Mouse (Mus musculus) kidney, postnatal 14 days (tissue): ENCODE data around the gene Wasf3.
"Not testable (repeated sequence)": the region's sequence is repeated elsewhere in the genome, so short reads cannot be mapped to it uniquely, and the experiment has no call there.

Source experiments
- DNase-seq: peaks from one replicate; pipeline ENCODE4 v3.0.0; 2022; ENCODE audit warnings: mixed read lengths

The Wasf3 gene

DNA sequence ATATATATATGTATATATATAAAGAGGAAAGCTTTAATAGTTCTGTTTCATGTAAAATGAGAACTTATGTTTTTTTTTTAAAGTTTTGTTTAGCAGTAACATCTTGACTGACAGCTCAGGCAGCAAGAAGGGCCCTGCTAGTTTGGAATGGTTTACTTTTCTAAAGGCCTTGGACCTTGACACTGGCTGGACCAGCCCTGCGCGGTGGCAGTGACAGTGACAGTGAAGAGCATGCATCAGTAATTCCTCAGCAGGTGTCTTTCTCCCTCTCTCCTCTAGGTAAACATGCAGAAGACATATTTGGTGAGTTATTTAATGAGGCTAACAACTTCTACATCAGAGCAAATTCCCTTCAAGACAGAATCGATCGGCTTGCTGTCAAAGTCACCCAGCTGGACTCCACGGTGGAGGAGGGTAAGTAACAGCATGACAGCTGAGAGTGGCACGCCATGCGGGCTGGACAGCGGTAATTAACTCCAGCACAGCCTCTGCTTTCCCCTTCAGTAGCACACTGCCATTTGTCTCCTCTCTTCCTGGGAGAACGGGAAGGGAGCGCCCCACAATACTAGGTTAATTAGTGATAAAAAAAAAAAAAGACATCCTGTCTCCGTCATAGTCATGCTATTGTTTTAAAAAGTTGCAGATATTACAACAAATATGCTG, 66.9 kb downstream of the Wasf3 start:
- no peak for DNase-seq

GRCm38 (mm10) chr5:146453556-146453955, 68.8 kb downstream of the Wasf3 start:
- no peak for DNase-seq

DNA sequence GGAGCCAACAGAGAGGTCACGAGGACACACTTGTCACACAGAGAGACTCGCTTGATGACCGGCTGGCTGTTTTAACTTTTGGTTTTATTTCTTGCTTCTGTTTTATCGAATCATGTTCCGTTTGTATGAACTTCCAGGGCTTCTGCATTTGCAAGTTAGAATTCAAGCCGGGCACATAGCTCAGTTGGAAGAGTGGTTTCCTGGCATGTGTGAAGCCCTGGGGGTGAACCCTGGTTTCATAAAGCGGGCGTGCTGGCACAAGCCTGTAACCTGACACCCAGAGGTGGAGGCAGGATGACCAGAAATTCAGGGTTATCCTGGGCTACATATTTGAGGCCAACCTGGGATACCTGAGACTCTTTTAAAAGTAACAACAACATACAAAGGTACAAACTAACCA, 76.8 kb downstream of the Wasf3 start:
- peak; percentile 67 for DNase-seq

GRCm38 (mm10) chr5:146466663-146467062, 81.9 kb downstream of the Wasf3 start:
- DNase-seq: no peak

DNA sequence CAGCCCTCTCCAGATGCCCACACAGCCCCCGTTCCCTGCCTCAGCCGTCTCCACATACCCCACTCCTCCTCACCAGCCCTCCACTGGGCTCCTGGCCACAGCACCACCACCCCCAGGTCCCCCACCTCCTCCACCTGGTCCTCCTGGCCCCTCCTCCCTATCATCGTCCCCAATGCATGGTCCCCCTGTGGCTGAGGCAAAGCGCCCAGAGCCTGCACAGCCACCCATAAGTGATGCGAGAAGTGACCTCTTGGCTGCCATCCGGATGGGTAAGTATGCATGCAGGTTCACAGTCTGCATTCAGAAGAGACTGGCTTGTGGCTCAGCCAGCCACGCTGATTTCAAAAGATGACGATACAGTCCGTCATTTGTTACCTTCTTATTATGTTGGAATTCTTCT, 83.5 kb downstream of the Wasf3 start:
- DNase-seq: no peak

GRCm38 (mm10) chr5:146470821-146471220, 86.0 kb downstream of the Wasf3 start:
- no peak for DNase-seq

GRCm38 (mm10) chr5:146471311-146471710, 86.5 kb downstream of the Wasf3 start:
- DNase-seq: no peak

- no peak for DNase-seq
Measured at GRCm38 (mm10) chr5:146471821-146472220, 87.0 kb downstream of the Wasf3 start.

DNA sequence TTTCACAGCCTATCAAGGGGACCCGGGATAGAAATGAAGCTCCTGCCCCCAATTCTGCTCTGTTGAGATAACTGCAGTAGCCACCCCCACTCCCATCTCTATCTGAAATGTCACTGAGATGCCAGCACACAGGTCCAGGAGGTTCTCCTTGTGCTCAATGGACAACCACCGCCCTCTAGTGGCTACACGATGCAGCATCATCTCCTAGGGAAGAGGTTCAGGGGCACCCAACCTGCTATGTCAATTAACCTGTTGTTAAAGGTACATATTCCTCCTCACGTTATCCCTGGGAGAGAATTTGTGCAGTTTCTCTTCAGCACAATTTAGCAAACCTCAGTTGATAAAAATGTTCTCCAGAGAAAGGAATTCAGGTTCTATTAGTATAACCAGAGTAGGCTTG, 94.8 kb downstream of the Wasf3 start:
- peak; percentile 49 for DNase-seq

- DNase-seq: not testable (repeated sequence)
Measured at GRCm38 (mm10) chr5:146481665-146482064, 96.9 kb downstream of the Wasf3 start, which contains the start of gene Gm6408. Gene Gm6408, plus strand, starts transcription at chr5:146481965.

DNA sequence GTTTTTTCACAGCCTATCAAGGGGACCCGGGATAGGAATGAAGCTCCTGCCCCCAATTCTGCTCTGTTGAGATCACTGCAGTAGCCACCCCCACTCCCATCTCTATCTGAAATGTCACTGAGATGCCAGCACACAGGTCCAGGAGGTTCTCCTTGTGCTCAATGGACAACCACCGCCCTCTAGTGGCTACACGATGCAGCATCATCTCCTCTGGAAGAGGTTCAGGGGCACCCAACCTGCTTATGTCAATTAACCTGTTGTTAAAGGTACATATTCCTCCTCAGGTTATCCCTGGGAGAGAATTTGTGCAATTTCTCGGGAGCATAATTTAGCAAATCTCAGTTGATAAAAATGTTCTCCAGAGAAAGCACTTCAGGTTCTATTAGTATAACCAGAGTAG, 104.2 kb downstream of the Wasf3 start:
- peak; percentile 36 for DNase-seq

DNA sequence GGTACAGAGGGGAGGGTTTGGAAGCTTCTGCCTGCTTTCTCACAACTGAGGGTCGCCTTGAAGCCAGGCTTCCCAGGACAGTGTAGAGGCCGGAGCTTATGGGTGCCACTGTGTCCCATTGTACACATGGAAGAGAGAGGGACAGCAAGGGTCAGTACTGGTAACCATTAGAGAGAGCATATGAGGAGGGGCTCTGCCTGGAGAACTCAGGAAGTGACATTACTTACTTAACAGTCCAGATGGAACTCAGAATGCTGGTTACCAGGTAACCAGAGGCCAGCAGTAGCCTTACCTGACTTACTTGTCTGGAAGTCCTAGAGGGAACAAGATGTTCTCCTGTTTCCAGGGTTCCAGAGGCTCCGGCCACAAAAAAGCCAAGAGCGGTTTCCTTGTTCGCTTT, 106.3 kb downstream of the Wasf3 start, which contains the start of gene Gm6370:
Gm6370 (plus strand) TSS at position 301 of the 400 bp plus-strand sequence.
- DNase-seq: not testable (repeated sequence)

GRCm38 (mm10) chr5:146502099-146502498, 117.3 kb downstream of the Wasf3 start, which contains the start of gene 4930449I24Rik:
Gene 4930449I24Rik, plus strand, starts transcription at chr5:146502399.
- DNase-seq: not testable (repeated sequence)

- not testable (repeated sequence) for DNase-seq
Measured at GRCm38 (mm10) chr5:146513823-146514222, 129.0 kb downstream of the Wasf3 start, which contains the start of gene Gm3402. Gene Gm3402, plus strand, starts transcription at chr5:146514123.
